Mouse (Mus musculus): Measurements from ENCODE around the gene Plin2. TPM values are rescaled to one million over a fixed set of nuclear protein-coding genes. Genes with fewer than 3 reads are reported as not detected.
A peak's percentile ranks its signal among the peaks of the same experiment; 100 is the strongest.

Gene Plin2
- total RNA-seq, 2 experiments from 2014 or later, result 7.7 to 11.3 TPM

- Histone ChIP-seq H3K27ac (no peak overlapping the region), H3K4me3 (no peak overlapping the region)
- DNase-seq (ENCODE audit: extremely low spot score in 1 of 2, low spot score in 2 of 2), result no peak
- no peak for TF ChIP-seq CTCF (IDR thresholded peaks at IDR 0.05)
- intact Hi-C loops (cut with DNase I), result no loop called here
Observed at GRCm38 (mm10) chr4:86622116-86622515, 47.7 kb downstream of the Plin2 start.

DNA sequence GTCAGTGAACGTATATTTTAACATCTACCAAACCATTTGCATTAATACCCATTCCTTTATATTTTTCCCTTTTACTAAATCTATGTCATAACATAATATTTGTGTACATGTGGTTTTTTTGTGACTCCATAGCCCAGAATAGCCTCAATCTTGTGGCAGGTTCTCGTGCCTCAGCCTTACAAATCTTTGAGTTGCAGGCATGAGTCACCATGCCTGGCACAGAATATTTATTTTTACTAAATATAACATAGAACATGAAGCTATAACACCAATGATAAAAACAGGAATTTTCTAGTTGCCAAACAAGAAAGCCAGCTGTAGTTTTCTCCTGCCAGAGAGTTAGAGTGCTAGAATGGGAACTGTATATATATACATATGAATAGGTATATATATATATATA, 49.4 kb downstream of the Plin2 start:
- no peak for DNase-seq (ENCODE audit: extremely low spot score in 1 of 2, low spot score in 2 of 2)
- TF ChIP-seq CTCF (IDR thresholded peaks at IDR 0.05), result no peak
- intact Hi-C loops (cut with DNase I), result no loop called here
- Histone ChIP-seq H3K4me3 (no peak overlapping the region), H3K27ac (no peak overlapping the region)

DNA sequence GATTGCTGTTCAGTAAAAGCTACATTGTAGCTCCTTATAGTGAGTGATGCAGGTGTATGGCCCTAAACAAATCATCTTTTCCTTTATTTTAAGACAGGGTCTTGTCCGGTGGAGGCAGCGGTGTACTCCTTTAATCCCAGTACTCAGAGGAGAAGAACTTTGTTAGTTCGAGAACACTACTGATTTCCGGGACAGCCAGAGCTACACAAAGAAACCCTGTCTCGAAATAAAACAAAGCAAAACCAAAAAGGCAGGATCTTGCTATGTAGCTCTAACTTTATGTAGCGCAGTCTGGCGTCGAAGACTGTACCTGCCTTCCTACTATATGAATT, 57.6 kb downstream of the Plin2 start:
- Histone ChIP-seq H3K27ac (peak overlapping the region; percentile 72), H3K4me3 (peak overlapping the region; percentile 94)
- intact Hi-C loops (cut with DNase I), result loop anchor here (1.0 to 5.0 kb wide), 4 partner anchors 37 to 245 kb away; partner anchors contain the start of genes Dennd4c, Rps6 and Rraga
- TF ChIP-seq CTCF (IDR thresholded peaks at IDR 0.05), result no peak
- DNase-seq (ENCODE audit: extremely low spot score in 1 of 2, low spot score in 2 of 2), result no peak

DNA sequence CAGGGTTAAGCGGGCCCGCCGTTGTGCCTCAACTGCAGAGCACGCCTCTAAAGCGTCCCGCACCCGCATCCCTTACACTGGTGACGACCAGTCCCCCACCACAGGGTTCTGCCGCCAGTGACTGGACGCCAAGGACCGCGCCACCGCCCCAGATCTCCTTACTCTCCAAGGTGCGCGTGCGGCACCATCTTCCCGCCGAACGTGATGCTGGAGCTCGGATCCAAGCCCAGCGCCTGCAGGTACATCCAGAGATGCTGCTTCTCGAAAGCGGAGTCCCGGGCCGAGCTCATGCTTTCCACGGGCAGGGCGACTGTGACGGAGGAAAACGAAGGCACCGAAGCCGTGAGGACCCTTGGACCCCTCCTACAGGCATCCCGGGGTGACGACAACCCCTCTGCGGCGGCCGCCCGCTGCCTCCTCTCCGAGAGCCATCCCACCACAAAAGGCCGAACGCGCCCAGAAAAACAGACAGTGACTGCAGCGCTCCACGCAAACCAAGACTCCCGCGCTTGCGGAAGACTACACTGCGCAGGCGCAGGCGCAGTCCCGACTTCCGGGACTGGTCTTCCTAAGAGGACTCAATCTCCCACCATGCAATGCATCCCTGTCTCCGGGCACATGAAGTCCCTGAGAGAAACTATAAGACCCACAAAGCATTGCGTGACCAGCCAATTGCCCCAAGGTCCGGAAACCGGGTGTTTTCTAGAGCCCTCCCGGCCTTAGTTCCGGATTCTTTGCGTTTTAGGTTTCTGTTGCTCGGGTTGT, 58.2 kb downstream of the Plin2 start, which contains the start of gene Haus6:
Gene Haus6, minus strand, starts transcription at position 532 of the 765 bp plus-strand sequence.
- peak; percentile 91 for DNase-seq (ENCODE audit: extremely low spot score in 1 of 2, low spot score in 2 of 2)
- peak within 1 kb of the TSS; percentile 72 for H3K27ac ChIP-seq
- intact Hi-C loops (cut with DNase I), result loop anchor here (1.0 to 5.0 kb wide), 4 partner anchors 36 to 246 kb away; partner anchors contain the start of genes Dennd4c, Rps6 and Rraga
- TF ChIP-seq CTCF (IDR thresholded peaks at IDR 0.05), result no peak
- H3K4me3 ChIP-seq, result peak within 1 kb of the TSS; percentile 94

Other genes with a start within 250 kb of the Plin2 start
- not detected for gene Saxo1, start 111.7 kb downstream of the Plin2 start, total RNA-seq (2021)
- 100 to 1,000 TPM; 130 to 147 TPM for gene Rraga, start 94.4 kb downstream of the Plin2 start, total RNA-seq (2021)
- gene Haus6, start 58.0 kb downstream of the Plin2 start, total RNA-seq (2021), result 1 to 10 TPM; 9.5 to 10.0 TPM
- 10 to 100 TPM in 1 of 2 experiments, 1 to 10 TPM in 1; 9.6 to 12.2 TPM for gene Dennd4c, start 78.5 kb upstream of the Plin2 start, total RNA-seq (2021)
- 100 to 1,000 TPM; 381 to 396 TPM for gene Rps6, start 187.4 kb upstream of the Plin2 start, total RNA-seq (2021)
- 1 to 10 TPM; 6.7 to 8.1 TPM for gene Acer2, start 204.3 kb upstream of the Plin2 start, total RNA-seq (2021)

All from left cerebral cortex, adult 2 months (tissue).